Mouse (Mus musculus): ENCODE measurements around the gene Eif4a1. TPM values are rescaled to one million over a fixed set of nuclear protein-coding genes. Genes with fewer than 3 reads are reported as not detected.

The Eif4a1 gene
- total and polyA plus RNA-seq, 3 experiments, result 114 to 1,689 (median 634) TPM

GRCm38 (mm10) chr11:69662213-69662966 is 9.8 kb downstream of the Eif4a1 start, which contains the start of gene Mpdu1 (continued):
- TF ChIP-seq POLR2AphosphoS5 (IDR thresholded peaks at IDR 0.05; ENCODE audit: borderline replicate concordance, low read depth, low read length) (peak; percentile 75; the same call in 1 of the 2 replicates), POLR2A (IDR thresholded peaks at IDR 0.05; ENCODE audit: control insufficient read depth in 1 of 2, insufficient read depth in 1 of 2, low read depth in 1 of 2, low read length in 2 of 2, poor library complexity in 1 of 2) (peak; percentile 93 to 97), NELFE (IDR thresholded peaks at IDR 0.05; ENCODE audit: low read depth, low read length) (peak; percentile 82), SMC3 (IDR thresholded peaks at IDR 0.05; ENCODE audit: low read depth, low read length) (0 out of 2 replicates have a peak, but pooled peaks have one; percentile 9), NRF1 (IDR thresholded peaks at IDR 0.05; ENCODE audit: insufficient read depth, low read depth, low read length, poor library complexity, severe bottlenecking) (peak; percentile 98), SIN3A (IDR thresholded peaks at IDR 0.05; ENCODE audit: low read length) (peak; percentile 90), TBP (IDR thresholded peaks at IDR 0.05; ENCODE audit: low read depth, low read length) (peak; percentile 94), USF1 (IDR thresholded peaks at IDR 0.05; ENCODE audit: low read depth, low read length) (no peak), MEF2A (IDR thresholded peaks at IDR 0.05; ENCODE audit: extremely low read depth, insufficient replicate concordance, low read depth, low read length, poor library complexity, severe bottlenecking) (no peak), RCOR1 (IDR thresholded peaks at IDR 0.05; ENCODE audit: low read depth, low read length) (no peak; the same call in 1 of the 2 replicates), GABPA (IDR thresholded peaks at IDR 0.05; ENCODE audit: low read depth, low read length) (no peak), KAT2A (conservative IDR thresholded peaks at IDR 0.05; ENCODE audit: low read depth, low read length) (peak; percentile 63), MYC (IDR thresholded peaks at IDR 0.05; ENCODE audit: low read depth, low read length) (peak; percentile 81), ZMIZ1 (IDR thresholded peaks at IDR 0.05; ENCODE audit: low read depth, low read length) (peak; percentile 76; the same call in 1 of the 2 replicates), MAZ (IDR thresholded peaks at IDR 0.05; ENCODE audit: low read depth, low read length) (peak; percentile 60), ZKSCAN1 (IDR thresholded peaks at IDR 0.05; ENCODE audit: low read depth, low read length) (no peak), ETS1 (IDR thresholded peaks at IDR 0.05; ENCODE audit: low read depth, low read length) (peak; percentile 37; the same call in 1 of the 2 replicates)

GRCm38 (mm10) chr11:69661221-69661881 is 10.9 kb downstream of the Eif4a1 start:
- peaks cover 0 to 23% of the 10 kb centered on the region in 2 experiments; a peak in 2 of 4 replicates for H3K36me3 ChIP-seq (ENCODE audit: control insufficient read depth in 1 of 2, insufficient read depth in 2 of 2, low read length in 2 of 2)
- no peaks in the 10 kb centered on the region for H3K27me3 ChIP-seq (ENCODE audit: control insufficient read depth in 1 of 2, insufficient read depth in 2 of 2, low read length in 2 of 2)
- H3K4me1 ChIP-seq (ENCODE audit: control insufficient read depth in 1 of 2, insufficient read depth in 2 of 2, low read length in 2 of 2), result peaks cover 4 to 23% of the 10 kb centered on the region in 2 experiments
- no peaks in the 10 kb centered on the region for H3K9me3 ChIP-seq (replicated peaks; ENCODE audit: insufficient read depth, low read length)
- TF ChIP-seq BHLHE40 (IDR thresholded peaks at IDR 0.05; ENCODE audit: borderline replicate concordance, low read depth, low read length) (no peak), ZMIZ1 (IDR thresholded peaks at IDR 0.05; ENCODE audit: low read depth, low read length) (no peak), TAL1 (IDR thresholded peaks at IDR 0.05; ENCODE audit: low read length) (0 out of 2 replicates have a peak, but pooled peaks have one; percentile 5)
- DNase-seq (ENCODE audit: low read depth, low spot score), result peak; percentile 58
- peak overlapping the region; percentile 85 for H3K9ac ChIP-seq (ENCODE audit: control insufficient read depth, low read depth, low read length, poor library complexity, severe bottlenecking)
- H3K4me3 ChIP-seq (ENCODE audit: control insufficient read depth in 1 of 2, insufficient read depth in 1 of 2, low read depth in 2 of 2, low read length in 2 of 2), result peak overlapping the region; percentile 63 to 78
- peaks cover 8% of the 10 kb centered on the region for H3K79me2 ChIP-seq (ENCODE audit: control insufficient read depth, insufficient read depth, low read length, poor library complexity)
- H3K27ac ChIP-seq (ENCODE audit: control insufficient read depth, low read depth, low read length), result peak overlapping the region; percentile 30

All from MEL (cell line).